Mouse (Mus musculus): Measurements from ENCODE around the gene Slc41a1.

The Slc41a1 gene

GRCm38 (mm10) chr1:131886641-131887040, 59.3 kb downstream of the Slc41a1 start:
- no peak for DNase-seq (ENCODE audit: low read depth)

DNA sequence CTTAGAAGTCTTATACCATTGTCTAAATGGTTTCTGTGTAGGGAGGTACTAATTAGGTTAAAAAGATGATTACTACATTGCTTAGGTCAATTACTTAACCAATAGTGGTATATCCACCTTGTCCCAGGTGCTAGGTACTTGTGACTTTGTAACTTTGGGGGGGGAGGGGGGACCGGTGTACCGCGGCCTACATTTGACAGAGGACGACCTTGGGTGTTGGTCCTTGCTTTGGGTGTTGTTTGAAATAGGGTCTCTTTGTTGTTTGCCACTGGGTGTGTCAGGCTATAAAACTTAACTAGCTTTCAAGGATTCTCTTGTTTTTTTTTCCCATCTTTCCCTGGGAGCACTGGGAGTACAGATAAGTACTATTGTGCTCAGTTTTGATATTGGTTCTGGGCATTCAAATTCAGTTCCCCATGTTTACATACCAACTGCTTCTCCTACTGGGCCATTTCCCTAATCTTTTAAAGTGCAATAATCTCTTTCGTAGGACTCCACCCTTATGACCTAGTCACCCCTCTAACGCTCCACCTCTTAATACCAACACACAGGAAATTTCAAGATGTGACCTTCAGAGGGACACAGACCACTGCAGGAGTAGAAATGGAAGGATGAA, 62.9 kb downstream of the Slc41a1 start:
- no peak for DNase-seq (ENCODE audit: low read depth)

DNA sequence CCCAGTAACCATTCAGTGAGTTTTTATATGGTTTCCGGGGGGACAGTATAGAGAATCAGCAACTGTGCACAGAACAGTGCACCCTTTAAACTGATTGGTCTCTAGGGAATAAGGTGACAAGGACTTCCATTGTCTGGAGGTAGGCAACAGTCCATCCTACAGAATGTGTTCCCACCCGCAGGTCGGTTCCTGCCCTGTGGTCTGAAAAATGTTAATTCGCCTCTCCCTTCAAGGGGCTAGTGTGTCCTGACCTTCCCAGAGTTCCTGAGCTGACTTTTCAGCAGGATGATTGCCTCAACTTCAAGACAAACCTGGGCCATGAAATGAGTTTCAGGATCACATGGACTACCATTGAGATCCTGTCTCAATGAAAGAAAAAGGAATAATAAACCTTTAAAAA, 64.1 kb downstream of the Slc41a1 start:
- no peak for DNase-seq (ENCODE audit: low read depth)

Measured in 416B (cell line).